Mouse (Mus musculus): Measurements from ENCODE around the gene Cass4. TPM values are rescaled to one million over a fixed set of nuclear protein-coding genes. Genes with fewer than 3 reads are reported as not detected.

The Cass4 gene
- total and polyA plus RNA-seq, 3 experiments, result 2.9 to 5.3 (median 3.8) TPM

- peak; percentile 87 for TF ChIP-seq MEF2A (IDR thresholded peaks at IDR 0.05; ENCODE audit: borderline replicate concordance, low read depth, low read length)
- TF ChIP-seq GABPA (IDR thresholded peaks at IDR 0.05; ENCODE audit: insufficient replicate concordance, low read depth, low read length), result no peak
- TF ChIP-seq NELFE (IDR thresholded peaks at IDR 0.05; ENCODE audit: low read depth, low read length), result no peak
- no peak; the same call in 1 of the 2 replicates for TF ChIP-seq SMC3 (IDR thresholded peaks at IDR 0.05; ENCODE audit: low read depth, low read length)
- TF ChIP-seq PAX5 (IDR thresholded peaks at IDR 0.05; ENCODE audit: low read length), result no peak
- TF ChIP-seq ZNF384 (IDR thresholded peaks at IDR 0.05; ENCODE audit: low read depth, low read length), result peak; percentile 92
- peak; percentile 87 for TF ChIP-seq BHLHE40 (IDR thresholded peaks at IDR 0.05; ENCODE audit: low read depth, low read length)
- TF ChIP-seq TCF12 (IDR thresholded peaks at IDR 0.05; ENCODE audit: low read depth, low read length), result peak; percentile 89
- TF ChIP-seq EP300 (IDR thresholded peaks at IDR 0.05; ENCODE audit: low read length), result peak; percentile 78
- no peak for TF ChIP-seq ZMIZ1 (IDR thresholded peaks at IDR 0.05; ENCODE audit: low read depth, low read length)
- TF ChIP-seq KAT2A (IDR thresholded peaks at IDR 0.05; ENCODE audit: insufficient replicate concordance, low read length), result no peak
- peak; percentile 56; the same call in 1 of the 2 replicates for TF ChIP-seq CHD2 (IDR thresholded peaks at IDR 0.05; ENCODE audit: low read length)
- TF ChIP-seq CTCF (conservative IDR thresholded peaks at IDR 0.05 in 1 of 2, IDR thresholded peaks at IDR 0.05 in 1 of 2; ENCODE audit: low read depth in 2 of 2, low read length in 2 of 2), result no peak
These were observed 23.3 kb downstream of the Cass4 start (continued) for GRCm38 (mm10) chr2:172416876-172417275.

- no peak overlapping the region for H3K4me3 ChIP-seq (replicated peaks in 1 of 3; ENCODE audit: low read depth in 2 of 3, low read length in 2 of 3, poor library complexity in 1 of 3)
- peaks cover 6 to 38% of the 10 kb centered on the region in 2 experiments for H3K36me3 ChIP-seq (replicated peaks in 1 of 2; ENCODE audit: control insufficient read depth in 1 of 2, insufficient read depth in 1 of 2, low read length in 1 of 2)
- peaks cover 28 to 77% of the 10 kb centered on the region in 2 experiments for H3K4me1 ChIP-seq (ENCODE audit: control insufficient read depth in 1 of 2, insufficient read depth in 2 of 2)
- peak; percentile 47 for DNase-seq (ENCODE audit: extremely low read depth)
- no peak overlapping the region for H3K9ac ChIP-seq (ENCODE audit: insufficient read depth, low read depth)
- dilution Hi-C loops (cut with MboI; ENCODE audit: extremely low pct_ligation_motif_present, extremely low pct_unique_long_range_greater_than_20kb, low sequenced_read_pairs) (no loop called here), in situ Hi-C loops (cut with MboI; ENCODE audit: low pct_ligation_motif_present, low pct_unique_long_range_greater_than_20kb, low sequenced_read_pairs) (no loop called here)
- no peaks in the 10 kb centered on the region for H3K79me2 ChIP-seq (replicated peaks; ENCODE audit: control insufficient read depth, extremely low read depth, insufficient read depth, poor library complexity, severe bottlenecking)
- peak overlapping the region; percentile 43 for H3K27ac ChIP-seq (ENCODE audit: insufficient read depth, low read depth)
- no peak overlapping the region for H3K4me2 ChIP-seq (ENCODE audit: insufficient read depth, low read depth, poor library complexity, severe bottlenecking)
- no peaks in the 10 kb centered on the region for H3K27me3 ChIP-seq (replicated peaks)
- H3K9me3 ChIP-seq (replicated peaks; ENCODE audit: low read length), result no peaks in the 10 kb centered on the region
- TF ChIP-seq ETS1 (conservative IDR thresholded peaks at IDR 0.05; ENCODE audit: low read depth, low read length) (peak; percentile 56; the same call in 1 of the 2 replicates), NRF1 (IDR thresholded peaks at IDR 0.05; ENCODE audit: low read depth, low read length) (0 out of 2 replicates have a peak, but pooled peaks have one; percentile 8), MXI1 (IDR thresholded peaks at IDR 0.05; ENCODE audit: low read depth, low read length) (no peak), CHD1 (IDR thresholded peaks at IDR 0.05; ENCODE audit: low read depth, low read length) (no peak), EP300 (IDR thresholded peaks at IDR 0.05; ENCODE audit: low read length) (peak; percentile 72), MYC (IDR thresholded peaks at IDR 0.05; ENCODE audit: low read depth, low read length) (no peak), HCFC1 (IDR thresholded peaks at IDR 0.05; ENCODE audit: low read depth, low read length) (no peak; the same call in 1 of the 2 replicates), CTCF (conservative IDR thresholded peaks at IDR 0.05 in 1 of 2, IDR thresholded peaks at IDR 0.05 in 1 of 2; ENCODE audit: low read depth in 2 of 2, low read length in 2 of 2) (no peak), USF2 (conservative IDR thresholded peaks at IDR 0.05; ENCODE audit: low read depth, low read length) (no peak), MAZ (IDR thresholded peaks at IDR 0.05; ENCODE audit: low read depth, low read length) (no peak), IRF4 (IDR thresholded peaks at IDR 0.05; ENCODE audit: low read depth, low read length) (no peak), CHD2 (IDR thresholded peaks at IDR 0.05; ENCODE audit: low read length) (0 out of 2 replicates have a peak, but pooled peaks have one; percentile 4), RAD21 (IDR thresholded peaks at IDR 0.05; ENCODE audit: low read depth, low read length) (no peak), USF1 (IDR thresholded peaks at IDR 0.05; ENCODE audit: low read depth, low read length) (no peak), PAX5 (IDR thresholded peaks at IDR 0.05; ENCODE audit: low read length) (no peak), TCF12 (IDR thresholded peaks at IDR 0.05; ENCODE audit: low read depth, low read length) (no peak), NELFE (IDR thresholded peaks at IDR 0.05; ENCODE audit: low read depth, low read length) (no peak), ZKSCAN1 (IDR thresholded peaks at IDR 0.05; ENCODE audit: borderline replicate concordance, low read depth, low read length) (no peak)
These were observed 24.6 kb downstream of the Cass4 start for GRCm38 (mm10) chr2:172418208-172418607.

All from CH12.LX (cell line).